14 mouse cellular contexts compared by ENCODE assay signal in genomic region chr11:87240141-87240832, GRCm38 (mm10).
DNase-seq lines count a peak whose midpoint lies in the region; ATAC-seq and TF ChIP-seq lines count a peak whose summit lies in the region.
"Had no signal": no experiment of that assay in that cellular context is flagged by ENCODE, and none has a peak within 500 bp of the region (broad histone marks: within the 10 kb centered on the region; RNA-seq: fewer than 3 reads in every experiment).

No protein-coding gene starts in this region.

- no peaks in the 10 kb centered on the region for H3K9me3 ChIP-seq in heart, embryonic 16.5 days (replicated peaks; ENCODE audit: control insufficient read depth, low read length)
- H3K9me3 ChIP-seq in kidney, embryonic 16.5 days (ENCODE audit: low read length) = no peaks in the 10 kb centered on the region
- no peaks in the 10 kb centered on the region for H3K9me3 ChIP-seq in midbrain, embryonic 16.5 days (replicated peaks; ENCODE audit: control insufficient read depth, low read length, poor library complexity, severe bottlenecking)
- H3K9me3 ChIP-seq: liver, embryonic 12.5 days; neural tube, embryonic 12.5 days had no signal

- H3K4me1 ChIP-seq in heart, embryonic 16.5 days (ENCODE audit: control insufficient read depth, insufficient read depth, low read length) = peaks cover 34% of the 10 kb centered on the region
- peaks cover 13% of the 10 kb centered on the region for H3K4me1 ChIP-seq in kidney, embryonic 16.5 days (ENCODE audit: insufficient read depth, low read length)
- no peaks in the 10 kb centered on the region for H3K4me1 ChIP-seq in midbrain, embryonic 16.5 days (ENCODE audit: control insufficient read depth, insufficient read depth, low read length)
- H3K4me1 ChIP-seq in lung, adult 2 months (ENCODE audit: control insufficient read depth, insufficient read depth, low read length) = no peaks in the 10 kb centered on the region
- H3K4me1 ChIP-seq: neural tube, embryonic 12.5 days had no signal

- H3K36me3 ChIP-seq in heart, embryonic 16.5 days (ENCODE audit: control insufficient read depth, insufficient read depth) = no peaks in the 10 kb centered on the region
- 0 out of 2 replicates have a peak, but pooled peaks cover under 1% of the 10 kb centered on the region for H3K36me3 ChIP-seq in kidney, embryonic 16.5 days (ENCODE audit: insufficient read depth, low read length)
- H3K36me3 ChIP-seq in midbrain, embryonic 16.5 days (ENCODE audit: control insufficient read depth, insufficient read depth, low read length) = no peaks in the 10 kb centered on the region; the same call in 1 of the 2 replicates

- WGBS in heart, embryonic 16.5 days = 60% methylated on average over 15 of the region's 15 CpGs
- 47% methylated on average over 15 of the region's 15 CpGs for WGBS in kidney, embryonic 16.5 days
- WGBS in midbrain, embryonic 16.5 days = 80% methylated on average over 15 of the region's 15 CpGs
- WGBS in lung, adult 2 months = 83% methylated on average over 15 of the region's 15 CpGs

- ATAC-seq in heart, embryonic 16.5 days (replicated peaks; ENCODE audit: extremely low read depth, insufficient read depth, low FRiP score) = no peak
- ATAC-seq in kidney, embryonic 16.5 days (ENCODE audit: low FRiP score, low TSS enrichment) = peak; percentile 70
- no peak for ATAC-seq in midbrain, embryonic 16.5 days
- ATAC-seq: hindbrain, postnatal 0 days; liver, embryonic 12.5 days had no signal

- TF ChIP-seq CTCF in lung, adult 2 months (IDR thresholded peaks at IDR 0.05; ENCODE audit: insufficient read depth, low read length) = no peak

- no peak for DNase-seq in heart, postnatal 36 days
- peak; percentile 63 for DNase-seq in brain, adult 2 months (ENCODE audit: low read depth, low spot score)
- DNase-seq in thymus, postnatal 10 days (ENCODE audit: low spot score in 2 of 2) = peak; percentile 40 to 41
- DNase-seq in lung, adult 2 months = no peak
- DNase-seq: adrenal gland, postnatal 36 days; cerebellum, adult 11-12 months; lung, postnatal 10 days had no signal

- H3K4me2 ChIP-seq in heart, embryonic 16.5 days (ENCODE audit: low read depth, low read length) = no peak overlapping the region
- H3K4me2 ChIP-seq in kidney, embryonic 16.5 days (replicated peaks; ENCODE audit: low read depth, low read length) = no peak overlapping the region
- no peak overlapping the region for H3K4me2 ChIP-seq in midbrain, embryonic 16.5 days (ENCODE audit: low read length)
- H3K4me2 ChIP-seq: liver, embryonic 12.5 days; midbrain, embryonic 11.5 days; neural tube, embryonic 12.5 days had no signal

- H3K27ac ChIP-seq in heart, embryonic 16.5 days (ENCODE audit: low read length) = peak overlapping the region; percentile 61
- H3K27ac ChIP-seq in kidney, embryonic 16.5 days (ENCODE audit: low read length) = 0 out of 2 replicates have a peak overlapping the region, but pooled peaks have one; percentile 18
- H3K27ac ChIP-seq in midbrain, embryonic 16.5 days (ENCODE audit: low read length) = no peak overlapping the region
- H3K27ac ChIP-seq: hindbrain, postnatal 0 days; liver, embryonic 12.5 days; neural tube, embryonic 12.5 days had no signal

- H3K9ac ChIP-seq in heart, embryonic 16.5 days (ENCODE audit: low read length) = no peak overlapping the region
- no peak overlapping the region for H3K9ac ChIP-seq in kidney, embryonic 16.5 days (replicated peaks; ENCODE audit: low read length)
- no peak overlapping the region for H3K9ac ChIP-seq in midbrain, embryonic 16.5 days (ENCODE audit: low read depth, low read length)
- H3K9ac ChIP-seq: liver, embryonic 12.5 days; neural tube, embryonic 12.5 days had no signal

- H3K4me3 ChIP-seq in heart, embryonic 16.5 days (ENCODE audit: low read length) = no peak overlapping the region
- H3K4me3 ChIP-seq in kidney, embryonic 16.5 days (ENCODE audit: low read length) = no peak overlapping the region
- H3K4me3 ChIP-seq in midbrain, embryonic 16.5 days (ENCODE audit: low read depth, low read length) = no peak overlapping the region
- no peak overlapping the region for H3K4me3 ChIP-seq in lung, adult 2 months (replicated peaks; ENCODE audit: extremely low read depth, low read depth, low read length)
- H3K4me3 ChIP-seq: liver, embryonic 12.5 days; neural tube, embryonic 12.5 days had no signal

- no peak for TF ChIP-seq POLR2A in lung, adult 2 months (IDR thresholded peaks at IDR 0.05; ENCODE audit: borderline replicate concordance, extremely low read depth, low read depth, low read length)

- no peaks in the 10 kb centered on the region for H3K27me3 ChIP-seq in heart, embryonic 16.5 days (ENCODE audit: control insufficient read depth, insufficient read depth, low read length)
- H3K27me3 ChIP-seq in kidney, embryonic 16.5 days (ENCODE audit: insufficient read depth, low read length) = no peaks in the 10 kb centered on the region
- no peaks in the 10 kb centered on the region for H3K27me3 ChIP-seq in midbrain, embryonic 16.5 days (ENCODE audit: control insufficient read depth, insufficient read depth, low read depth, low read length)
- H3K27me3 ChIP-seq: liver, embryonic 12.5 days; neural tube, embryonic 12.5 days had no signal

- intact Hi-C loops in heart, postnatal 36 days (cut with DNase I) = no loop called here

Comparison
In these comparisons a context has a peak if more than half of its experiments do, and no peak if none do; other contexts are left out.
1. DNase-seq: peak in brain, adult 2 months (single experiment) and thymus, postnatal 10 days (2 of 2); none in heart, postnatal 36 days (0 of 2) and lung, adult 2 months (single experiment).